Mouse (Mus musculus) small intestine, adult 2 months (tissue): ENCODE results near the gene Traf1.

ENCODE experiments used
- CTCF ChIP-seq: fragments of 200-500 bp; IDR thresholded peaks from 2 replicates; pipeline ENCODE4 v1.5.1; 2012; ENCODE audit warnings: low read depth, mild to moderate bottlenecking, control low read depth, inconsistent platforms, low read length, moderate library complexity, mixed read lengths; ENCODE audit not compliant: insufficient replicate concordance, insufficient read length; ENCODE audit errors: extremely low read depth
- POLR2A ChIP-seq: fragments of 200-500 bp; IDR thresholded peaks from 2 replicates; pipeline ENCODE4 v1.6.1; 2012; ENCODE audit warnings: low read depth, mild to moderate bottlenecking, control low read depth, inconsistent platforms, low read length, moderate library complexity

- TF ChIP-seq POLR2A (no peak), CTCF (no peak)
Observed at GRCm38 (mm10) chr2:34987595-34987994, 26.0 kb upstream of the Traf1 start.
